Mouse (Mus musculus) limb, embryonic 12.5 days (tissue): Measurements from ENCODE around the gene Nectin2. TPM values are rescaled to one million over a fixed set of nuclear protein-coding genes. Genes with fewer than 3 reads are reported as not detected.

Source experiments
- ATAC-seq: fragments of 200-750 bp; cut with Nextera tagmentation; 2 replicates; pipeline ENCODE4 v1.8.0; 2017; ENCODE audit warnings: low read depth, moderate TSS enrichment; ENCODE audit not compliant: insufficient number of reproducible peaks, insufficient read depth, low FRiP score, low TSS enrichment
- H3K27ac ChIP-seq: fragments of 300-500 bp; sonication (generic); 2 replicates; pipeline ENCODE4 v1.5.1; 2016; ENCODE audit warnings: mild to moderate bottlenecking, moderate library complexity
- H3K27me3 ChIP-seq: fragments of 300-500 bp; sonication (generic); 2 replicates; pipeline ENCODE4 v1.6.1; 2016; ENCODE audit warnings: mild to moderate bottlenecking, moderate library complexity
- H3K36me3 ChIP-seq: fragments of 300-500 bp; sonication (generic); 2 replicates; pipeline ENCODE4 v1.6.1; 2016; ENCODE audit warnings: mild to moderate bottlenecking, moderate library complexity
- H3K4me1 ChIP-seq: fragments of 300-500 bp; sonication (generic); replicated peaks from 2 replicates; pipeline ENCODE4 v1.6.1; 2016
- H3K4me2 ChIP-seq: fragments of 300-500 bp; sonication (generic); 2 replicates; pipeline ENCODE4 v1.6.1; 2016; ENCODE audit warnings: mild to moderate bottlenecking, moderate library complexity
- H3K4me3 ChIP-seq: fragments of 300-500 bp; sonication (generic); replicated peaks from 2 replicates; pipeline ENCODE4 v1.5.1; 2016; ENCODE audit warnings: mild to moderate bottlenecking
- H3K9ac ChIP-seq: fragments of 300-500 bp; sonication (generic); replicated peaks from 2 replicates; pipeline ENCODE4 v1.6.1; 2016; ENCODE audit warnings: mild to moderate bottlenecking, moderate library complexity
- H3K9me3 ChIP-seq: fragments of 300-500 bp; sonication (generic); 2 replicates; pipeline ENCODE4 v1.6.1; 2016; ENCODE audit warnings: mild to moderate bottlenecking, moderate library complexity
- WGBS: fragments of 180-500 bp; shearing (Covaris S2); methylation state at CpG from one replicate; pipeline ENCODE4 v1.1.7; 2016; 5-methylcytosine and 5-hydroxymethylcytosine counted together
- polyA plus RNA-seq: library from polyadenylated mRNA; unstranded; fragments of >200 nt; fragmentation: Nextera tagmentation; extraction: Ambion mirVana; gene quantifications from 2 replicates; pipeline ENCODE4 v1.2.1, GENCODE M21; 2016

The Nectin2 gene
- polyA plus RNA-seq, 1 experiment from 2014 or later: 65.0 TPM

GRCm38 (mm10) chr7:19741329-19742031 is 8.8 kb downstream of the Nectin2 start:
- no peak; the same call in 1 of the 2 replicates for ATAC-seq
- Histone ChIP-seq H3K27ac (peak overlapping the region; percentile 29; the same call in 1 of the 2 replicates), H3K9me3 (no peaks in the 10 kb centered on the region), H3K4me1 (peaks cover 23% of the 10 kb centered on the region), H3K4me2 (no peak overlapping the region), H3K27me3 (no peaks in the 10 kb centered on the region), H3K36me3 (peaks cover 67% of the 10 kb centered on the region), H3K9ac (no peak overlapping the region), H3K4me3 (no peak overlapping the region)
- WGBS: 11% methylated on average over 8 of the region's 8 CpGs

DNA sequence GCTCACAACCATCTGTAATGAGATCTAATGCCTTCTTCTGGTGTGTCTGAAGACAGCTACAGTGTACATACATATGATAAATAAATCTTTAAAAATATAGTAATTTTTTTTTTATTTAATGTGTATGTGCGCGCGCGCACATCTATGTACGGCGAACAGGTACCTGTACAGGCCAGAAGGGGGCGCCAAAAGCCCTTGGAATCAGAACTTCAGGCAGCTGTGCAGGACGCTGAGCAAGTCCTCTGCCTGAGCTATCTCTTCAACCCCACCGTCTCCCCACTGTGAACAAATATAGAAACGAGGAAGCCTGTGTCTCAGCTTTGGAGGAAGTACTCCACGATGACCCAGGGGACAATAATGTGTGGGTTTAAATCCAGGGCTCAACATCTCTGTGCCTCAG is 10.0 kb downstream of the Nectin2 start:
- Histone ChIP-seq H3K9ac (no peak overlapping the region), H3K4me1 (peaks cover 15% of the 10 kb centered on the region), H3K9me3 (no peaks in the 10 kb centered on the region), H3K36me3 (peaks cover 74% of the 10 kb centered on the region), H3K4me3 (no peak overlapping the region), H3K4me2 (no peak overlapping the region), H3K27ac (no peak overlapping the region), H3K27me3 (no peaks in the 10 kb centered on the region)
- ATAC-seq: no peak
- WGBS: 89% methylated on average over 11 of the region's 11 CpGs

DNA sequence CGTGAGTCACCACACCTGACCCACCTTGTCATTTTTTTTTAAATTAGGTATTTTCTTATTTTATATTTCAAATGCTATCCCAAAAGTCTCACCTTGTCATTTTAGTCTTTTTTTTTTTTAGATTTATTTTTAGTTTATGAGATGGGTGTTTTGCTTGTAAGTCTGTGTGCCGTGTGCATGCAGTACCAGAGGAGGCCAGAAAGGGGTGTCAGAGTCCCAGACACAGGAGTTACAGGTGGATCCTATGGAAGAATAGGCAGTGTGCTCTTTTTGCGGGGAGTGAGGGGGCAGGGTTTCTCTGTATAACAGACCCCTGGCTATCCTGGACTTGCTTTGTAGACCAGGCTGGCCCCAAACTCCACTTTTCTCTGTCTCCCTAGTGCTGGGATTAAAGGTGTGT is 11.5 kb downstream of the Nectin2 start:
- Histone ChIP-seq H3K36me3 (peaks cover 78% of the 10 kb centered on the region), H3K9me3 (no peaks in the 10 kb centered on the region), H3K4me2 (no peak overlapping the region), H3K27ac (no peak overlapping the region; the same call in 1 of the 2 replicates), H3K9ac (no peak overlapping the region), H3K4me1 (peaks cover 6% of the 10 kb centered on the region; the same call in 1 of the 2 replicates), H3K4me3 (no peak overlapping the region), H3K27me3 (no peaks in the 10 kb centered on the region)
- WGBS: 87% methylated on average over 3 of the region's 3 CpGs
- ATAC-seq: no peak

GRCm38 (mm10) chr7:19736389-19737057 is 13.8 kb downstream of the Nectin2 start:
- peaks cover 83% of the 10 kb centered on the region for H3K36me3 ChIP-seq
- H3K27ac ChIP-seq: no peak overlapping the region
- peaks cover 2% of the 10 kb centered on the region; the same call in 1 of the 2 replicates for H3K4me1 ChIP-seq
- no peak for ATAC-seq
- no peak overlapping the region for H3K4me2 ChIP-seq
- no peaks in the 10 kb centered on the region for H3K9me3 ChIP-seq
- no peaks in the 10 kb centered on the region for H3K27me3 ChIP-seq
- no peak overlapping the region for H3K4me3 ChIP-seq
- H3K9ac ChIP-seq: no peak overlapping the region
- WGBS: 92% methylated on average over 16 of the region's 16 CpGs

GRCm38 (mm10) chr7:19734178-19734666 is 16.1 kb downstream of the Nectin2 start:
- Histone ChIP-seq H3K4me3 (no peak overlapping the region), H3K9me3 (no peaks in the 10 kb centered on the region), H3K27me3 (no peaks in the 10 kb centered on the region), H3K4me1 (no peaks in the 10 kb centered on the region), H3K27ac (no peak overlapping the region), H3K9ac (no peak overlapping the region), H3K4me2 (no peak overlapping the region), H3K36me3 (peaks cover 90% of the 10 kb centered on the region)
- ATAC-seq: no peak
- WGBS: 85% methylated on average over 10 of the region's 10 CpGs

DNA sequence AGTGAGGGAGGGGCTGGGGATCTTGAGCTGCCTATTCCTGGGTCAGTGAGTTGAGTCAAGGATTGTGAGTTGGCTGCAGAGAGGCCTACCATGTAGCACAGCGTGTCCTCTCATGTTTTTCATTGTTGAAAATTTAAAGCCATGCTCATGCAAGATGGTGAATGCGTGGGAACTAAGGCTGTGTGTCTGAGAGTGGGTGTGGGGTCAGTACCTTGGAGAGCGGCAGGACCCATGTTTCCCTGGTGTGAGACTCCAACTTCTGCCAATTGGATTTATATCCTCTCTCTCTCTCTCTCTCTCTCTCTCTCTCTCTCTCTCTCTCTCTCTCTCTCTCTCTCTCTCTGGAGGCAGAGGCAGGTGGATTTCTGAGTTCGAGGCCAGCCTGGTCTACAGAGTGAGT is 23.7 kb downstream of the Nectin2 start:
- Histone ChIP-seq H3K9me3 (peaks cover under 1% of the 10 kb centered on the region), H3K4me3 (no peak overlapping the region), H3K4me2 (no peak overlapping the region), H3K27ac (no peak overlapping the region), H3K36me3 (peaks cover 93% of the 10 kb centered on the region), H3K4me1 (no peaks in the 10 kb centered on the region), H3K27me3 (no peaks in the 10 kb centered on the region), H3K9ac (no peak overlapping the region)
- WGBS: 95% methylated on average over 4 of the region's 4 CpGs
- no peak for ATAC-seq

GRCm38 (mm10) chr7:19724167-19724566 is 26.1 kb downstream of the Nectin2 start:
- H3K9ac ChIP-seq: no peak overlapping the region
- WGBS: 93% methylated on average over 12 of the region's 12 CpGs
- ATAC-seq: no peak
- H3K27ac ChIP-seq: no peak overlapping the region
- peaks cover 93% of the 10 kb centered on the region for H3K36me3 ChIP-seq
- no peak overlapping the region for H3K4me2 ChIP-seq
- no peaks in the 10 kb centered on the region for H3K4me1 ChIP-seq
- no peak overlapping the region for H3K4me3 ChIP-seq
- no peaks in the 10 kb centered on the region for H3K27me3 ChIP-seq
- peaks cover 13% of the 10 kb centered on the region for H3K9me3 ChIP-seq

GRCm38 (mm10) chr7:19722754-19723195 is 27.5 kb downstream of the Nectin2 start:
- peaks cover 13% of the 10 kb centered on the region for H3K9me3 ChIP-seq
- WGBS: 90% methylated on average over 6 of the region's 6 CpGs
- no peaks in the 10 kb centered on the region for H3K27me3 ChIP-seq
- no peaks in the 10 kb centered on the region for H3K4me1 ChIP-seq
- no peak overlapping the region for H3K27ac ChIP-seq
- H3K4me3 ChIP-seq: no peak overlapping the region
- no peak overlapping the region for H3K9ac ChIP-seq
- peaks cover 91% of the 10 kb centered on the region for H3K36me3 ChIP-seq
- no peak for ATAC-seq
- no peak overlapping the region for H3K4me2 ChIP-seq

DNA sequence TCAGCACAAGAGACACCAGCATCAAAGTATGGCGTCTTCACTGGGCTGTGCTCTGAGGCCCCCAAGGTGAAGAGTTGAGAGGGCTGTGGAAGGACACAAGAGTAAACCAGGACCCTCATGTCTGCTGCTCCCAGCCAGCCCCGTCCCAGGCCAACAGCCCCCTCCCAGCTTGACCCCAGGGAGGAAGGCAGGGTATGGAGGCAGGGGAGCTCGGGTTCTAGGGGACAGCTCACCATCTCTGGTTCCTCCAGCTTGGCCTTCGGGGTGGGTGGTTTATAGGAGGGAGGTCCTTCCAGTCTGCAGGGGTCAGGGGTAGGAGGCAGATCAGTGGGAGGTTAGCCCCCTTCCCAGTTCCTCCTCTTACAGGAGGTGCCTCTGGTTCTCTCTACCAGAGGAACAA is 31.1 kb downstream of the Nectin2 start:
- ATAC-seq: no peak
- H3K27ac ChIP-seq: no peak overlapping the region
- no peak overlapping the region for H3K9ac ChIP-seq
- WGBS: 89% methylated on average over 4 of the region's 4 CpGs
- no peaks in the 10 kb centered on the region for H3K27me3 ChIP-seq
- no peak overlapping the region for H3K4me3 ChIP-seq
- no peak overlapping the region for H3K4me2 ChIP-seq
- H3K4me1 ChIP-seq: peaks cover 6% of the 10 kb centered on the region
- H3K9me3 ChIP-seq: peaks cover 13% of the 10 kb centered on the region
- peaks cover 63% of the 10 kb centered on the region for H3K36me3 ChIP-seq

GRCm38 (mm10) chr7:19718297-19718952 is 31.9 kb downstream of the Nectin2 start:
- Histone ChIP-seq H3K9ac (no peak overlapping the region), H3K9me3 (peaks cover 13% of the 10 kb centered on the region), H3K4me1 (peaks cover 14% of the 10 kb centered on the region), H3K36me3 (peaks cover 62% of the 10 kb centered on the region), H3K27me3 (no peaks in the 10 kb centered on the region), H3K4me3 (no peak overlapping the region), H3K27ac (no peak overlapping the region), H3K4me2 (no peak overlapping the region)
- ATAC-seq: no peak
- 89% methylated on average over 5 of the region's 5 CpGs for WGBS

DNA sequence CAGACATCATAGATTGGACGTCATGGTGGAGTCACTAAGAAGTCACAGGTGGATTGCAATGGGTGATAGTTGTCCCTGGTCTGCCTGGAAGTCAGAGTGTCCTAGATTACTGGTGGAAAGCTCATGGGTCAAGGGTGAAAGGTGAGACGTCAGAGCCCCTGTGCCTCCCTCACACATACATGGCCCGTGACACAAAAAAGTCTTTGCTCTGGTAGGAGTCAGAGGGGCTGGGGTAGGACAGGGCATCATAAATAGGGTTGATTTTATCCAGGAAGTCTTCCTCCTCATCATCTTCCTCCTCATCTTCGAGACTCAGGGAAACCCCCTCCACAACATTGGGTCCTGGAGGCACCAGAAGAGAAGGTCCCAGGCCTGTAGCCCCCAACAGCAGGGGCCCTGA is 32.9 kb downstream of the Nectin2 start:
- peaks cover 63% of the 10 kb centered on the region for H3K36me3 ChIP-seq
- ATAC-seq: no peak

More for the DNA sequence above, 32.9 kb downstream of the Nectin2 start:
- WGBS: 91% methylated on average over 4 of the region's 4 CpGs
- Histone ChIP-seq H3K4me1 (peaks cover 15% of the 10 kb centered on the region), H3K4me2 (no peak overlapping the region), H3K9me3 (peaks cover 13% of the 10 kb centered on the region), H3K27me3 (no peaks in the 10 kb centered on the region), H3K4me3 (no peak overlapping the region), H3K9ac (no peak overlapping the region), H3K27ac (no peak overlapping the region)
